Mouse (Mus musculus): ENCODE measurements around the gene Il1r2. TPM values are rescaled to one million over a fixed set of nuclear protein-coding genes. Genes with fewer than 3 reads are reported as not detected.
A peak's percentile ranks its signal among the peaks of the same experiment; 100 is the strongest.

Il1r2 gene
- total RNA-seq, 2 experiments from 2014 or later, result 0.25 TPM; not detected in 1

DNA sequence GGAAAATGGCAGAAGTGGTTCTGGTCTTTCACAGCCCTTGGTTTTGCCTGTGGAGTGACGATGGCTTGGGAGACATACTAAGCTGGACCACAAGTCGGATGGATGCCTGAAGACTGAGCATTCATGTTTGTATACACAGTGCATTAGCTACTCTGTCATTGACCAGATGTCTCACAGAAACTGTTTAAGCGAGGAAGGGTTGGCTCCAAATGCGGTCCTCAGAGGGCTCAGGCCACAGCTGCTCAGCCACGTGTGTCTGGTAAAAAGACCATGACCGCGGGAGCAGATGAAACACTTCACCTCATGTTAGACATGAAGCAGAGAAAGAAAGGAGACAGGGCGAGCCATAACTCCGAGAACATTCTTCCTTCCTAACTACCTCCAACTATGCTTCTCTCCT lies 12.5 kb upstream of the Il1r2 start:
- no peak for DNase-seq

DNA sequence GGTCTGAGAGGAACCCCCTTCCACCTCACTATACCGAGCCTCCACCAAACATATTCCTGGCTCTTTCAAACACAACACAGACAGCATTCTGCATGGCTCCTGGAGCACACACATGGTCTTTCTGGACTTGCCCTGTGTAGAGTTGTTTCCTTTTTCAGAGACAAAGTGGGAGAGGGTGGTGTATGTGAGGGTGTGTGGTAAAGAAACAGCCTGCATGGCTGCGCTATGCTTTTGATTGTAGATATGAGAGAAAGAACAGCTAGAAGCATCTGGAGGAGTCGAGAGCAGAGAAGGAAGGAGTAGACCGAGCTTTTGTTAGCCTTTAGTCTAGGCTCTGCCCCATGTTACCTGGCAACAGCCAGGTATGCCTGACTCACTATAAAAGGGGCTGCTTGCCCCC lies 10.5 kb upstream of the Il1r2 start:
- no peak for DNase-seq

- no peak for DNase-seq
These were observed 9.4 kb upstream of the Il1r2 start for GRCm38 (mm10) chr1:40064508-40064907.

DNA sequence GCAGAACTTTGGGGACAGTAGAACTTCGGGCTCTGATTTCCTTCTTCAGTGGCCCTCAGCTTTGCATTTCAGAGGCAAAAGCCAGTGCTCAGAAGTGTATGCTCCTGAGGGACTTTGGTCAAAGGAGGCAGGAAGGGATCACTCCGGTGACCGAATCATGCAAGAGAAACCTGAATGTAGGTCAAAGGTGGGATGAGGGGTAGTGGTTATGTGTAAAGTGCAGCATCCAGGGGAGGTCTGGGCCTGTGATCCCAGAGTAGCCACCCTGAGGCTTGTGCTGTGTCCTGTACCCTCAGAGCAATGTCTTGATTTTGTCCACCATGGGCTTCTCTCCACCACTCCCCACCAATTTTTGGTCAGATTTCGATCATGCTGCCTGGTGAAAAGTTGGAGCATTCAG lies 1.3 kb upstream of the Il1r2 start:
- DNase-seq, result no peak

GRCm38 (mm10) chr1:40077328-40077727 lies 3.4 kb downstream of the Il1r2 start:
- DNase-seq, result no peak

- DNase-seq, result no peak
These were observed 7.2 kb downstream of the Il1r2 start for GRCm38 (mm10) chr1:40081041-40081440.

GRCm38 (mm10) chr1:40084386-40084785 lies 10.5 kb downstream of the Il1r2 start:
- no peak for DNase-seq

GRCm38 (mm10) chr1:40085403-40086182 lies 11.7 kb downstream of the Il1r2 start:
- DNase-seq, result peak; percentile 50

DNA sequence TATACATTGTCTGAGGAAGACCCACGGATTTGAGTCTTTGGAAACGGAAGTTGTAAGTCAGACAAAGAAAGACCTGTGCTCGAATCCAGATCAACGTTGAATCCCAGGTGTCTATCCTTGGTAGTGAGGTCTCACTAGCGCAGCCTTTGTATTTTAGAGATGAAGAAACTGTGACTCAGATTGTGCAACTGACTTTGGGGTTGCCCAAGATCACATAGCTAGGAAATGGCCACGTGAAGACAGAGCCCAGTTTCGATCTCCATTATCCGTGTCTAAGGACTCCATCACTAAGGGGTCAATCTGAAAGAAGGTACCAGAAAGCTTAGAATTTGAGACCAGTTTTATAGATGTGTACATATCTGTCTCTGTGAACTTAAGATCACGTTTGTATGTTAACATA lies 17.3 kb downstream of the Il1r2 start:
- no peak for DNase-seq

- no peak for DNase-seq
These were observed 18.7 kb downstream of the Il1r2 start for GRCm38 (mm10) chr1:40092541-40092940.

DNA sequence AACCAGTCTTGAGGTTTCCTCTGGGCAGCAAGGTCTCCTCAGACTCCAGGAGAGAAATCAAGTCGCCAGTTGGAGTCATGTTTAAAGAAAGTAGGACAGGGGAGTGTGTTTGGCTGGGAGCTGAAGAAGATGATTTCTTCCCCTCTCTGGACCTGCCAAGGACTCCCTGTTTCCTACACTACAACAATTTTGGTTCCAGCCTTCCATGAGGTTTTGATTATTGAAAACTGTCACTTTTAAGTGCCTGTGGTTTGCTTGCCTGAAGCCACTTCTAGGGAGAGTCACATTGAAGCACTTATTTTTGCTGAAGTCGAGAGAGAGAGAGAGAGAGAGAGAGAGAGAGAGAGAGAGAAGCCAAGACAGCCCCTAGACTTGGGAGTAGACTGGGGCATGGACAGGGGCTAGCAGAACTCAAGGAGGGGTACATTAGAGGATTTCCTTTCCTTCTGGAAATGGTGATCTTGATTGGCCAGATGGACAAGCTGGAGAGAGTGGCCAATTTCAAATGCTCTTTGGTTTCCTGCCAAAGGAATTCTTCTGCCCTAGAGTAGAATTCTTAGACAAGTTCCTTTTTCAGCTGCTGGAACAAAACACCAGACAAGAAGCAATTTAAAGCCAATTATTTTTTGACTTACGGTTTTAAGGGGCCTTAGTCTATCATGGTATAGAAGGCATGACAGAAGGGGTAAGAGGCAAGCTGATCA lies 20.9 kb downstream of the Il1r2 start:
- no peak for DNase-seq

GRCm38 (mm10) chr1:40095585-40095984 lies 21.7 kb downstream of the Il1r2 start:
- no peak for DNase-seq

GRCm38 (mm10) chr1:40106306-40106705 lies 32.4 kb downstream of the Il1r2 start:
- DNase-seq, result no peak

DNA sequence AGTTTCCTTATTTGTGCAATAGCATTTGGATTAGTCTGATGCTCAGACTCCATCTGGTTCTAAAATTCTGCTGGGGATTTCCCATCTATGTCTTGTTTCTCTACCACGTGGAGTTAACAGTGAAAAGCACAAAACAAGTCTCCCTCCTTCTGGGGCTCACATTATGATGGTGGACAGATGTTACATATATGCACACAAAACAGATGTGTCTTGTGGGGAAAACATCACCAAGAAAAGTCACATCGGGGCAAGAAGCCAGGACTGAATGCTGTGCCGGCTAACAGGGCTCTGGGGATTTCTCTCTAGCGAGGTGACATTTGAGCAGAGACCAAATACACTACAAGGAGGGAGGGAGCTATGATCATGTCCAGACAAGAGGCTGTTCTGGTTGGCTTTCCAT lies 32.8 kb downstream of the Il1r2 start:
- no peak for DNase-seq

GRCm38 (mm10) chr1:40107971-40108749 lies 34.3 kb downstream of the Il1r2 start:
- no peak for DNase-seq

DNA sequence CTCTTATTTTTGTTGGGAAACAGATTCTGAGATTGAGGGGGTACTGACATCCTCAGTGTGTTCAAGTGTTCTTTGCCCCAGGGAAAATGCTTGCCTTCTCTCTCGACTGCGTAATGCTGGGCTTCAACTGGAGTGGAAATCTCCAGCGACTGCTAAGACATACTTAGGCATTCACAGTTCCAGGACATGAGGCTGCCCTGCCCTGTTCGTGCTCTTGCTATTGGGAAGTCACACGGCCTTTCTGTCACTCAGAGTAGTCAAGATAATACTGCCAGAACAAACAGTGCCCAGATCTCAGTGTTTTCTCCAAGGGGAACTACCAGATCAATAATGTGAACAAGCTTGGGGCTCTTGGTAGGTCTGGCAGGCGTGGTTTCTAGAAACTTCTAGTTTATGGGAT lies 35.9 kb downstream of the Il1r2 start:
- DNase-seq, result no peak

- DNase-seq, result no peak
These were observed 41.4 kb downstream of the Il1r2 start for GRCm38 (mm10) chr1:40115271-40115670.

DNA sequence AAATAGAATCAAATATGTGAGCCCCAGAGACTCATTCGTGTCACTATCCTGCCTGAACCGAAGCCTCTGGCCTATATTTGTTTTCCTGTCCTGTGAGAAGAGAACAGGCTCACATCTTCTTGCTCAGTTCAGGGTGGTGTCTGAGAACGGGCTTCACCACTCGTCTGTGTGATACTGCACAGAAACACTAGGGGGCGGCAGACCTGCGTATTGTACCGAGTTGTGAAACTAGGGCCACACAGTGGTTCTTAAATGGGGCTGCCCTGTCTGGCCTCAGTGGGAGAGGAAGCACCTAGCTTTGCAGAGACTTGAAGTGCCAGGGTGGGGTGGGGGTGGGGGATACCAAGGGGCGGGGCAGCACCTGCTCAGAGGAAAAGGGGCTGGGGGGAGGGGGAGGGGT lies 42.5 kb downstream of the Il1r2 start:
- peak; percentile 88 for DNase-seq

DNA sequence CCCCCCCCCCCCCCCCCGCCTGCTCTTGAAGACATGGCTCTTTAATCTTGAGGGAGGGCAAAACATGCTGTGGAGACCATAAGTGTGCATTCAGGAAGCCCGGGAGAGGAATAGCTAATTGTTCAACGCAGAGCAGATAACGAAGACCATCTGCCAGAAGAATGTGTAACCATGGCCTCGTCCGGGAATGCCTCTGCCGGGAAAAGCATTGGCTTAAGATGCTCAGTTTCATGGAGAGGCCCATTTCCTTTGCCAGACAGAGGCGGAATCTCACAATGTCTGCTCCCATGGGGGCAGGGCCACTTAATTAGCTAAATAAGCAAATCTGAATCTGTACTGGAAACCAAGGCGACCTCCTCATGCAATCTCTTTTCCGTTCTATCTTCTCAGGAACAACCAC lies 43.7 kb downstream of the Il1r2 start:
- no peak for DNase-seq

- DNase-seq, result no peak
These were observed 50.4 kb downstream of the Il1r2 start for GRCm38 (mm10) chr1:40124237-40124636.

DNA sequence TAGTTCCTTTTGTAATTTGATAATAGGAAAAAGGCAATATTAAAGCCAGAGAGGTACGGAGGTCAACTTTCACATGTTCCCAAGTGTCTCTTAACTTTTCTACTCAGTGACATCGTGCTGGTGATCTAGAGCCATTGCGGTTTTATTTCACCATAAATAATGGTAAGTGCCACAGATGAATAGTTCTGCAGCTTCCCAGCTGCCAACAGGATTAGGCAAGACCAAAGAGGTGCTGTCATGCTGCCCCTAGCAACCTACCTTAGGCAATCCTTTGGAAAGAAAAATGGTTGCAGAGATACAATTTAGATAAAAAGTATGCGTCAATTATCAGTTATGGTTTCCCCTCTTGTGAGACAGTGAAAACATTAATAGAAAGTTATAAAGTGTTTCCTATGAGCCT lies 54.6 kb downstream of the Il1r2 start:
- no peak for DNase-seq

- DNase-seq, result no peak
These were observed 55.4 kb downstream of the Il1r2 start for GRCm38 (mm10) chr1:40129321-40129720.

DNA sequence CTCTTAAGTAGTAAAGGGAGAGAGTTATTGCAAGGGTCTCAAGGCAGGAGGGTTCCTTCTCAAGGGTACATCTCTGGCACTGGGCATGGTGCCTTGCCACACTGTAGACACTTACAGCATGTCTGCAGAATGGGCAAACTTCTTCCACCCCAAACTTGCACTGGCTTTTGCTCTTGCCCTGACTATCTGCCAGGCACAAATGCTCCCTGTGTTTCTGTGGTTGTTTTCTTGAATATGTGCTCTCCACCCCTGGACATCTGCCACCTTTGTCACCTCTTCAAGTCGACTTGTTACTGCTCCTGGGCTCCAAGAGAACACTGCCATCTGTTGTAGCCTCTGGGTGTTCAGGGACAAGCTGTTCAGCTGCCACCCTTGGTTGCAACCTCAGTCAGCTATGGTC lies 57.8 kb downstream of the Il1r2 start:
- no peak for DNase-seq
